Mouse (Mus musculus) hindlimb bud, embryonic 11.5 days (tissue): ENCODE data around the gene Hsd17b2.
"Not testable (repeated sequence)": the region's sequence is repeated elsewhere in the genome, so short reads cannot be mapped to it uniquely, and the experiment has no call there.

ENCODE experiments used
- DNase-seq: peaks from one replicate; pipeline ENCODE4 v3.0.0-alpha.2; 2012; ENCODE audit warnings: low read depth, low spot score; ENCODE audit errors: extremely low spot score

Hsd17b2 gene

DNA sequence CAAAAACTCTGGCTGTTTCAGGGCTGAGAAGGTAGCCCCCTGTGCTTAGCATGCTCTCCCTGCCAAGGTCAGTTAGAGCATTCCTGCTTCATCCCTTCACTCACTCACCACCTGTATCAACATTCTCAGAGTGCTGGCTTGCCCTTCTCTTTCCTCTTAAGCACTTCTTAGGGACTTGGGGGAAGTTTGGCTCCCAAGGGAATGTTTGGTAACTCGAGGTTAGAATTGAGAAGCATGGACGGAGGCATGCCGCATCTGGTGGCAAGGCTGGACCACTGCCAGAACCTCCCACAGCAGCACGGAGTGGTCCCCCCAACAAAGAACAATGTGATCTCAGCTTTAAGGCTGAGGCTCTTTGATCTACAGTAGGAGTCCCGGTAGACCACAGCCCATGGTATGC lies 10.5 kb downstream of the Hsd17b2 start:
- no peak for DNase-seq

- no peak for DNase-seq
These were observed 12.9 kb downstream of the Hsd17b2 start for GRCm38 (mm10) chr8:117714604-117715003.

DNA sequence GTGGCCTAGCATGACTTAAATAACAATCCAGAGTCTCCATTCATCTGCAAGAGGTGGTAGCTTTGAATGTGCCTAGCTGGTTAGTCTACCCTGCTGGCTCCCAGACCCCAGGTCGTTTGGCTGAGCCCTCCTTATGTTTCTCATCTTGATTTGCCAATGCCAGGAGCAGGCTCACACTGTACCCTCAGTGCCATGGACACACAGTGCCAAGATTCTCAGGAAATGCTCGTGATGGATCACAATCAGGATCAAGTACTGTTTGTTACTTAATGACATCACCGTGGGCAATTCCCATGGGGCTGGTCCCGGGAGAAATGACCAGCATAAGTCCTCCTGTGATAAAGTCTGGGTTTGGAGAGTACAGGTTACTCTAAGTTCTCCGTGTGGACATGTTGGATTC lies 14.2 kb downstream of the Hsd17b2 start:
- no peak for DNase-seq

DNA sequence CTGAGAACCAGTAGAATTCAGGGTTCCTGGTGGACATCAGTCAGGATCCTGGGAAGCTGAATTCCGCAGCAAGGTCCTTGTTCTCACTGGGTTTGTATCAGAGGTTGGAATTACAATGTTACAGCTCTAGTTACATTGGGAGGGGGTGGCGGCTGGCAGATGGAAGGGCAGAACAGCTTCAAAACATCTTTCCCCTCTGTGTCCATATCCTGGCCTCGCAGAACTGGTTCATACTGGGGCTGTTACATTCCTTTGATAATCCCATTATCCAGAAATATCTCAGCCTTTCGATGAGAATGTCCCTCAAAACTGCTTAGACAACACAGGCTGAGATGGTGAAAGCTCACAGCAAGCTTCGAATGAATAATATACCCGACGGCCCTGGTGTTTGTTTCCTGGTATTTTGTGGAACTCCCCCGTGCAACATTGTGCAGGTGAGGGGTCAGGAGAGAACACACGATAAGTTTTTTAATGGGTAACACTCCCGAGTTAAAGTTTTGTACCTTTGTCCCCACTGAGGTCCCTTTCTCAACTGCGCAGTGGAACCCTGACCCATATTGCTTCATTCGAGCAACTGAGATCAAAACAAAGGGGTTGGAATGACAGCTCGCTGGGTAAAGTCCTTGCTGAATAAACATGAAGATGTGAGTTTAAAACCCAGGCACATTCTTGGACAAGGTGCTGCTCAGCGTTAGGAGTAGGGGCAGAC lies 16.6 kb downstream of the Hsd17b2 start:
- DNase-seq: no peak

DNA sequence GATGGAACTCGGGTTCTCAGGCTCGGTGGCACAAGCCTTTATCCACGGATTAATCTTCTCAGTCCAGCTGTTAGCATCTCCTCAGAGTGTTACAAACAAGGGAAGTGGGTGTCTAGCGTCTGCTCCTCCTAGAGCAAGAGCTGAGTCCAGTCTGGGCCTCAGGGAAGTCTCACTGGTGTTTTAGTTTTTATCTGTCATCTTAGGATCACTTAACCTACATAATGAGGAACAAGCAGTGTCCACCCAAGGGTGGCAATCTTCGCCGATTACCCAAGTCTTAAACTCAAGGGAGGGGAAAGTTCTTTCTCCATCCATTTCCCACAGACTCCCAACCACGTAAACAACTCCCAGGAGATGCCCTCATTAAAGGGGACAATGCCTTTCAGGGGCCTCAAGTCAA lies 24.8 kb downstream of the Hsd17b2 start:
- DNase-seq: no peak

DNA sequence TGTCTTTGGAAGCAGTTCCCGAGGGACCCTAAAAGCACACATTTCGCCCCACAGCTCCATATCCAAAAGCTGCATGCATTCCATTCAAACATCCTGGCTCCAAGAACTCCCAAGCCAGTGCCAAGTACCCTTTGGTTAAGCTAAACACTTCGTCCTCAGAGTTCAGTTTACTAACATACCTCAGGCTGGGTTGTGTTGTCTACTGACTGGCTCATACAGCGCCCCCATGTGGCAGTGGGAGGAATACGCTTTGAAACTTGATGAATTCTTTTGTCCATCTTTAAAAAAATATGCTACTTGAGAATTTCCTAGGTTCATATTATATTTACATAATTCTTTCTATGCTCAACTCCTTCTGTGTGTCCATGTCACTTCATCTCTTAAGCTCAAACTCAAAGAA lies 25.9 kb downstream of the Hsd17b2 start:
- no peak for DNase-seq

- DNase-seq: no peak
These were observed 26.5 kb downstream of the Hsd17b2 start for GRCm38 (mm10) chr8:117728234-117728633.

GRCm38 (mm10) chr8:117730980-117731379 lies 29.3 kb downstream of the Hsd17b2 start:
- DNase-seq: no peak

DNA sequence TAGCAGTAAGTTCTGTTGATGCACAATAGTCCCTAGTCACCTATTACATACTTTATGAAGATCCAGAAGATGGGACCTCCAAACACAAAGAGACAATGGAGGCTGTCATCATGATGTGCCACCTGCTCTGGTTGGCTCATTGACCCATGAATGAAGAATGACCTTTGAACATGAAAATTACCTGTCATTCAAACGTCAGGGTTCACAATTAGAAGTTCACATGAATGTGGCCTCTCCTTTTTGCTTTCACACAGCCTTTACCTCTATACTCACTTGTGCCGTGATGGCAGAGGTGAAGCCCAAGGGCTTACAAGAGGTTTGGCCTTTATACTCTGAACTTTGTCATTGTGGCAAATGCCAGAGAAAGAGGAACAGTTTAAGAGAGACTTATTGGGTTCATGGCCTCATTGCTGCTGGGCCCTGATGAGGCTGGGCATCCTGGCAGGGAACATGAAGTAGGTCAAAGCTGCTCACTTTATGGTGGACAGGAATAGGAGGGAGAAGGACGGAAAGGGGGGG lies 35.0 kb downstream of the Hsd17b2 start:
- DNase-seq: no peak

DNA sequence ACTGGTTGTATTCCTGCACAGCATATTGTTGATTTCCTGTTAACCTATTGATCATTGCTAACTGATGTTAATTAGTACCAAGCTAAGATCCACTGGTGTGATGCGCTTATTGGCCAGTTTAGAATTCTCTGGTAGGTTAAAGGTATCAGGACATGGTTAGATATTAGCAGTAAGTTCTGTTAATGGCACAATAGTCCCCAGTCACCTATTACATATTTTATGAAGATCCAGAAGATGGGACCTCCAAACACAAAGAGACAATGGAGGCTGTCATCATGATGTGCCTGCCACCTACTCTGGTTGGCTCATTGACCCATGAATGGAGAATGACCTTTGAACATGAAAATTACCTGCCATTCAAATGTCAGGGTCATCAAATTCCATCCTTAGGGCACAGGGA lies 36.5 kb downstream of the Hsd17b2 start:
- not testable (repeated sequence) for DNase-seq

GRCm38 (mm10) chr8:117740387-117740998 lies 38.8 kb downstream of the Hsd17b2 start:
- DNase-seq: no peak

DNA sequence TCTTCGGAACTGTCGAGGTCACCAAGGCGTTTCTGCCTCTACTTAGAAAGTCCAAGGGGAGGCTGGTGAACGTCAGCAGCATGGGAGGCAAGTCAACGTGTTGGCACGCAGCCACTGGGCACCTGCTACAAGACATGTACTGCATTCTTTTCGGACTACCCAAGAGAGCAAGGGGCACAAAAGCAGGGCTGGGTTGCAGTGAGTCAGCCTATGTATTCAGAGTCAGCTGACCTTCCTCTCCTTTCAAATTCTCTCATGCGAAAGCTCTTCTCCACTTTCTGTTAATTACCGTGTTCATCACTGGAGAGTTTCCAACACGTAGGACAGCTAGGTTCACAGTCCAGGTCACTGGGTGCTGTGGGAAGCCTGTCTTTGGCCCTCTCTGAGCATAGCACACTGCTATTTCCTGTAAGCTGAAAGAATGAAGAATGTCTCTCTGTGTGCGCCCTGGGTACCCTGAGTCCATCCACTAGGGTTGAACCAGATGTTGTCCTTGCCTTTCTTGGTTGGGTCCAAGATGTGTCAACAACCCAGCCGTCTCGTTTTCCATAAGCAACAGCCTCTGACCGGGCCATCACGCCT lies 40.8 kb downstream of the Hsd17b2 start:
- DNase-seq: no peak

- DNase-seq: no peak
These were observed 44.9 kb downstream of the Hsd17b2 start for GRCm38 (mm10) chr8:117746651-117747050.

GRCm38 (mm10) chr8:117747428-117747827 lies 45.7 kb downstream of the Hsd17b2 start:
- no peak for DNase-seq

GRCm38 (mm10) chr8:117747886-117748730 lies 46.4 kb downstream of the Hsd17b2 start:
- no peak for DNase-seq

GRCm38 (mm10) chr8:117749436-117749835 lies 47.7 kb downstream of the Hsd17b2 start:
- DNase-seq: no peak

DNA sequence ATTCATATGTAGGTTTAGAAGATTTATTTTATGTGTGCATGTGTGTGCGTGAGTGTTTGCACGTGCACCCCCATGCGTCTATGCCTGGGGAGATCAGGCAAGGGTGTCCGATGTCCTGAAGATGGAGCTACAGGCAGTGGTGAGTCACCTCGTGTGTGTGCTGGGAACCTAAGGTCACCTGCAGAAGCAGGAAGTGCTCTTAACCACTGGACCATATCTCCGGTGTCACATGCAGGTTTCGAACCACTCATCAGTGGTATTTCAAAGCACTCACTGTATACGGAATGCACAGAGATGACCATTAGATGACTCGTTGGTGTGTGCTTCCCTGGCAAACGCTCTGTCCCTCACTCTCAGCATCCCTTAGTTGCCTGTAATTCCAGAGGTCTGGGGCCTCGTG lies 56.2 kb downstream of the Hsd17b2 start:
- DNase-seq: no peak

DNA sequence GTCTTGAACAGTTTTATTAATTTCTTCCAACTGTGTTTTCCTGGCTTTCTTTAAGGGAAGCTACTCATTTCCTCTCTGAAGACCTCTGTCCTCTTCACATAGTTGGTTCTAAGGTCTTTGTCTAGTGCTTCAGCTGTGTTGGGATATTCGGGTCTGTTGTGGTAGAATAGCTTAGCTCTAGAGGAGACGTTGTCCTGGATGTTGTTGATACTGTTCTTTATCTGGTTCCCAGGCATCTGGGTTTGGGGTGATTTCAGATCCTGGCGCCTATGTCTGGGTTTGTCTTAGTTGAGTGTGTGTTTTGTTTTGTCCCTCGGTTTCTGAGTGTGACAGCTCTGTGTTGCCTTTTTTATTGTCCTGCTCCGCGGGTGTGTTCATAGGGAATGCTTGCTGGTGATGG lies 61.1 kb downstream of the Hsd17b2 start:
- no peak for DNase-seq

GRCm38 (mm10) chr8:117764625-117765024 lies 62.9 kb downstream of the Hsd17b2 start:
- no peak for DNase-seq

GRCm38 (mm10) chr8:117765947-117766346 lies 64.2 kb downstream of the Hsd17b2 start:
- no peak for DNase-seq

GRCm38 (mm10) chr8:117768971-117769370 lies 67.3 kb downstream of the Hsd17b2 start:
- DNase-seq: no peak
